Mouse (Mus musculus): Measurements from ENCODE around the gene Ankrd10.
A peak's percentile ranks its signal among the peaks of the same experiment; 100 is the strongest.
"Not testable (repeated sequence)": the region's sequence is repeated elsewhere in the genome, so short reads cannot be mapped to it uniquely, and the experiment has no call there.

Ankrd10 gene

DNA sequence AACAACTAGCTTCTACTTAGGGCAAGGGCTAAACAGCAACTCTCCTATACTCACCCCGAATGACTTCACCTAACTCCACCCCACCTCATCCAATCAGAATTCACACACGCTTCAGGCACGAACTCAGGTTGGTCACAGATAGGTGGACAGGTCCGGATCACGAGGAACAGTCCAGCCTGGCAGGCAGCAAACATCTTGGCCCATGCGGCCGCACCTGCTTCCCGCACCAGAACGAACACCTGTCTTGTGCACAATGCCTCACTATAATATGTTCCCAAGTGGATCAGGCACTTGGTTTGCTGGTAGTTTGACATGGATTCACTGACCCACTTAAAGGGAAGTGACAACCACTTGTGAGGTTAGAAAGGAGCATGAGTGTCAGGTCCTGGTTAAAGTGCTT lies 26.7 kb downstream of the Ankrd10 start:
- no peak for DNase-seq

DNA sequence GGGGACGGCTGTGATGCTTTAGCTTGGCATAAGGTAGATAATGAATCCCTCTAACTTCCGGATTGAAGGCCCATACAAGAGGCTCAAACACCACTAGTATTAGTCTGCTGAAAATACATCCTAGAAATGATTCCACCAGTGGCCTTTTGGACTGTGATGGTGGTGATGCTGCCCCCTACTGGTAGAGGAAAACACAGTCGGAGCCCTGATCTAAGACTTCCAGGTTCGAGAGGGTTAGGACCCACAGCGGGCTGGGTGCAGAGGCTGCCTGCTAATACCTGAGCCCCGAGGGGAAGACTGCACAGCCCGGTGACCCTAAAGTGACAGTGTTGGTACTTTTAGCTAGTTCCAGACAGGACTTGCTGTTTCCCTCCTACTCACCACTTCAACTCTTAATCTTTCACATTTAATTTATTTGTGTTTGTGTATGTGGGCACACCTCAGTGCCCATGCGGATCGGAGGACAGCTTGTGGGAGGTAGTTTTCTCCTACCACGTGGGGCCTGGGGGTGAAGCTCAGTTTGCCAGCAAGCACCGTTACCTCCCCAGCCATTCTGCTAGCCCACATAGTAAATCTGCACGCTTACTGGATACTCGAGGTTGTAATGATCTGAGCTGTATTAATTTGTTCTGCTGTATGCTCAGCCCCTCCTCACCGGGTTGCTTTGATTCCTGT lies 33.4 kb downstream of the Ankrd10 start:
- DNase-seq: peak; percentile 72

DNA sequence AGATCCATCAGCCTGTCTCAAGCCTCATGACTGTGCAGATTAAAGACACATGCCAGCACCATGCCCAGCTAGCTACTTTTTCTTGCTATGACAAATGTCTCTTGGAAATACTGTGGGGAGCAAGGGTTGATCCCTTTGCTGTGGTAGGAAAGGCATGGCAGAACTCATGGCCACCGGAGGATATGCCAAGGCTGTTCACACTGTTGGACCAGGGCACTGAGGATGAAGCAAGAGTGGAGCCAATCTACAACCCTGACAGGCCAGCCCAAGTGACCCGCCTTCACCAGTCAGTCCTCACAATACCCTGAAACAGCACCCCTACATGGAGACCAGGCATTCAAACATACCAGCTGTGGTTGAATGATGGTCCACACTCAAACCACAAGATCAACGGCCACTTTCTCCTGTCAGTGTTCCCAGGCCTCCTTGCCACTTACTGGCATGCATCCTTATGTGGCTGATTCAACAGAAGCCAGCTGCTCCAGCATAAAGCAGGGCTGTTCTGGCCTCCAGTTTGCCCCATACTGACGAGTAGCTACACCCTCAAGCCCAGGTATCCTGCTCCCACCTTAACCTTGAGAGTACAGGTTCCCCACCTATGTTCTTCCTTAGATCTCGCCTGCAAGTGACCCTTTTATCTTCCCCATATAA lies 35.1 kb downstream of the Ankrd10 start:
- no peak for DNase-seq

DNA sequence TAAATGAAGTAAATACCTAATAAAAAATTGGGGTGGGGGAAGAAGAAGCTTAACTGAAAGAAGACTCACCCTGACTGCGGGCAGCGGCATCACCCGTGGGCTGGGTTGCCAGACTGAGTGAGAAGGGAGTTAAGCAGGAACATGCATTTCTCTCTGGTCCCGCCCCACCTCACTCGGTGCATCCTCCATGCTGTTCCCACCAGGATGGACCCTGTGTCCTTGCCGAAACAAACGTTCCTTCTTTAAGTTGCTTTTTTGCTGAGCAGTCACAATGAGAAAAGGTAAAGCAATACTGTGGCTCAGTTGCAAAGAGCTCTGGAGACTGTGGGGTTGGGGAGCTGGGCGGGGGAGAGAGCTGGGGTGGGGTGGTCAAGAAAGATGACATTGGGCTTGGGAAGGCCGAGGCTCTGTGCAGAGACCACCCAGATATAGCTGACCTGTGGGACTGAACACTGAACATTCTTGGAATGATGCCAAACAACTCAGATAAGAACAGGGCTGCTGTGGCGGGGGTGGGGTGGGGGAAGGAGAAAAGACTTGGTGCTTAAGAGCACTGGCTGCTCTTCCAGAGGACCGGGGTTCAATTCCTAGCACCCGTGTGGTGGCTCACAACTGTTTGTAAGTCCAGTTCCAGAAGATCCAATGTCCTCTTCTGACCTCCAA lies 42.2 kb downstream of the Ankrd10 start:
- DNase-seq: no peak

DNA sequence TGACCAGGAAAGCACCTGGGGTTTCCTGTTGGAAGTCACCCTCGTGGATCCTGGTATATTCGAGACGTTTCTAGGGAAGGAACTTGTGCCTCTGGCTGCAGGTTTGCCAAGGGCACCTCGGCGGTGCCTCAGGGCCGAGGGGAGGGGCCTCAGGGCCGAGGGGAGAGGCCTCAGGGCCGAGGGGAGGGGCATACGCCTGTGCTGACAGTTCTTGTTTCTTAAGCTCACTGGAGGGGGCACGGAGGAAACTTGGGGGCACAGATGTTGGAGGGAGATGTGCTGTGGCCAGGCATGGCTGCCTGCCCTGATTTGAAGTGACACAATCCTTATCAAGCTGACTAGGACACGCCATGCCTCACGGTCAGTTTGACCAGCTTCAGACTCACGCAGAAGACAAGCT lies 43.3 kb downstream of the Ankrd10 start:
- DNase-seq: peak; percentile 44

DNA sequence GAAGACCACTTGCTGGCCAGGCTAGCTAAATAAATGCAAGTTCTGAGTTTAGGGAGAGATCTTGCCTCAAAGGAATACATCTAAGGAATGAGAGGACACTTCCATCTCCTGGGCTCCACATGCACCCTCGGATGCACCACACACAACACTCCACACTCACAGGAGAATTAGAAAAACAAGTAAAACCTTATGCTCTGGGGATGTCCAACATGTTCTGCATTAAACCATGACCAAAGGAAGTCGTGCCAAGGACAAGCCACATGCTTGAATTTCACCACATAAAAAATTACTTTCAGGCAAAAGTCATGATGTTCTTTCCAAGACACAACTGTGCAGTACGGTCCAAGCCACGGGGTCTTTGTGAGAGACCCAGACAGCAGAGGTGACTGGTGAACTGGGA lies 43.7 kb downstream of the Ankrd10 start:
- DNase-seq: no peak

GRCm38 (mm10) chr8:11586374-11586745 lies 49.2 kb downstream of the Ankrd10 start:
- no peak for DNase-seq

DNA sequence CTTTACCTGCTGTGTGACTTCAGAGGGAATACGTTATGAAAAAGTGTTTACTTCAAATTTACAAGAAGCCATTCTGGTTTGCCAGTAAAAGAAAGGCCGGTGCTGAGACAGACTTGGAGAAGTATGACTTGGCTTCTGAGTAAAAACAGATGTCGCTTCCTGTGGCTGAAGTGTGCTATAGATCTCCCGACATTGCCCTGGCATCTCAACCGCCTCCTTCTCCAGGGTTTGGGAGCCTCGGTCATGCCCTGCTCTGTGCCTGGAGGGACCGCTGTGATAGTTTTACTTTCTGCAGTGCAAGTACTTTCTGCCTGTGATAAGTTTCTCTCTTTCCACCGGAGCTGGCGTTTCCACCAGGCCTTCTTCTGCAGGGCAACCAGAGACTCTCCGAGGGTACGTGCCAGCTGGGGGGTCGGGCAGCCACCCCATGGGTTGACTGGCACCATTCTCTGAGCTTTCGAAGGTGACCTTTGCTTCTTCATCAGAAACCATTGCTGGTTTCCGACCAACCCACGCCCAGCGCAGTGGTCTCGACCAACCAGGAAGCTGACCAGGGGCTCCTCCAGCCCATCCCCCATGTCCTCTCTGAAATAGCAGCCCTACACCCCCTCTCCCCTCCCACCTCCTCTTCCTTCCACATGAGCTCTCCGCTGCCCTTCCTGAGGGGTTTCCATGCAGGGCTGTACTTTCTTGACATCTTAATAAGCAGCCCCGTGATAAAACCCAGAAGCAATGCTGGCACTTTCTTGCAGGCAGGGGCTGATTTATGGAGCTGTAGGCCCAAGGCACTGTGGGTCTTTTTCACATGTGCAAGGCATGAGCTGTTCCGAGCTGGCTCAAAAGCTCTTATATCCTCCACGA lies 49.8 kb downstream of the Ankrd10 start:
- DNase-seq: peak; percentile 35

DNA sequence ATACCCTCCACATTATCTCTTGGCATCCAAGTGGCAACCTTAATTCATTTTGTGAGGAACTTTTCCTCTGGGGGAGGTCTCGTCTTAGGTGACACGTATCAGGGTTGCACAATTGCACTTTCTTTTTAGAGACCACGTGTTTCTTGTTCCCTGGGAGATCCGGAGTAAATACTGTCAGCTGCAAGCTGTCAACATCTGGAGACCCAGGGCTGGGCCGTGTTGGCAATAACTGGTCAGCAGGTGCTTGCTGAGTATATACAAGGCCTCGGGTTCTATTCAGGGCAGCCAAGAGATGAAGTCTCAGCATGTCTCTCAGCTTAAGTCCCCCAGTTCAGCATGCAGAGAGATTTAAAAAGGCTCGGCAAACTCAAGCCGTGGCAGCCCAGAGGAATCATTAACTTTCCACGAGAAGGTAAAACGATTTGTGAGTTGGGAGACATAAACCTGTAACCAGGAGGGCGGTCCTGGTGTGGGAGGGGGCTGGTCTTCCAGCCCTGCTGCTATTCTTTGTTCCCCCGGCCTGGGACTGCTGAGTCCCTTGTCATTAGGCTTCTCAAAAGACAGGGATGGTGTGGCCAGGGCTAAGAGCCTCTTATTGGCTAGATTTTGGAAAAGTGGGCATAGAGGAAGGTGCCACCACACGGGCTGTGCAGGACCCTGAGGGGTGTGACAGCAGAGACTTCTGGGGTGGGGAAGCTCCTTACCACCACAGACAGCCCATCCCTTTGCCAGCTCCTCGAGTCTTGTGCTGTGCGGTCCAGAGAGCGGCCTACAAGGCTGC lies 59.8 kb downstream of the Ankrd10 start:
- DNase-seq: no peak

DNA sequence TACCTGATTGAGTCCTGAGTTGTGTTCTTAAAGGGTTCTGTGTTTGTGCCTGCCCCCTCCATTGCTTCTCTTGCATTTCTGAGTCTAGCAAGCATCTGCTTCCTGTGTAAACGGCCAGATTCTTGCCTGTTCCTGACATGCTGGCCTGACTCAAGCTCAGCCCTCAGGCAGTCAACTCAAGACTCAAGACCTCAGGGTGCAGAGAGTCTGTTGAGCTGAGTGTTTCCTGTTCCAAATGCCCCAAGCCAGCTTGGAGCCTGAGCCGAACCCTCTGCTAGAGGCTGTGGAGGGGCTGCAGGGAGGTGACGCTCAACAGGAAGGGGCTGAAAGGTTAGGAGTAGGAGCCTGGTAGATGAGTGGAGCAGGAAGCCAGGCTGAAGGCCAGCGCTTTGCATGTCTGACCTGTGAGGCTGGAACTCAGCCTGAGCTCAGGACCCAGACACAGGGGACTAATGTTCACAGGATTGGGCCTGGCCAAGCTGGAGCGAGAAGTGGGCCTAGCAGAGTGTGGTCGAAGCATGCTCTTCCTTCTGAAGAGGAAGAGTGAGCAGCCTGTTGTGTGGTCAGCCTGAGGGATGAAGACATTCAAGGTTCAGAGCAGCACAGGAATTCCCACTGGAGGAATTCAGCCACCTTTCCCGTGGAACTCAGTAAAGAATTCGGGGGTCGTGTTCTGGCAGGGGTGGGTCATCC lies 60.5 kb downstream of the Ankrd10 start:
- no peak for DNase-seq

DNA sequence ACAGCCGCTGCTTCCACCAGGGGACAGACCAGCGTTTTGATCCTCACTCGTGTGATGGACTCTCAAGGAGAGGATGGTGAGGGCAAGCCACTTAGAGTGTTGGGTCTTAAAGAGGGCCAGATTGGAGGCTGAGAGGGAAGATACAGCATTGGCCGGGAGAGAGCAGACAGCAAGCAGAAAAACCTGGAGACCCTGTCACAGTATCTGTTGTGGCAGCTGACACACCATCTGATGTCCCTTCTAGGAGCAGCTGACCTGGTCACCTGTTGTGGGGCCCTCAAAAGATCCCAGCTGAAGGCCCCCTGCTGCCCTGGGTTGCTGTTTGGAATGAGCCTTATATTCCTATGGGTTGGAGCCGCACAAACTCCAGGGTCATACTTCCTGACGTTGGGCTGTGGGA lies 63.1 kb downstream of the Ankrd10 start:
- DNase-seq: no peak

GRCm38 (mm10) chr8:11571950-11572349 lies 63.6 kb downstream of the Ankrd10 start:
- DNase-seq: no peak

DNA sequence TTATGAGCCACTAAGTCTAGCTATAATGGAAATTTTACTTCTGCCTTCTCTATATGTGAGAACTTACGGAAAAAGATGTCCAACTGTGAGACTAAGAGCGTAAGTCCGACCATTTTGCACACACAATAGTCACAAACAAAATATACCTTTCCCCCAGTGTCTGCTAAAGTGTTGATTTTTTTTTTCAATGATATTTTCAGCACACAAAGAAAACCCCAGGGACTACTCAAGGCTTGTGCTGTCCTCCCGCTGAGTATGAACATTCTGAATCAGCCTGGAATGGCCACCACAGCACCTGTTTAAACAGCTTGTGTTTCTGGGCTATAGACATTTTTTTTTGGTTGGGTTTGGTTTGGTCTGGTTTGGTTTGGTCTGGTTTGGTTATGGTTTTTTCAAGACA lies 64.8 kb downstream of the Ankrd10 start:
- no peak for DNase-seq

DNA sequence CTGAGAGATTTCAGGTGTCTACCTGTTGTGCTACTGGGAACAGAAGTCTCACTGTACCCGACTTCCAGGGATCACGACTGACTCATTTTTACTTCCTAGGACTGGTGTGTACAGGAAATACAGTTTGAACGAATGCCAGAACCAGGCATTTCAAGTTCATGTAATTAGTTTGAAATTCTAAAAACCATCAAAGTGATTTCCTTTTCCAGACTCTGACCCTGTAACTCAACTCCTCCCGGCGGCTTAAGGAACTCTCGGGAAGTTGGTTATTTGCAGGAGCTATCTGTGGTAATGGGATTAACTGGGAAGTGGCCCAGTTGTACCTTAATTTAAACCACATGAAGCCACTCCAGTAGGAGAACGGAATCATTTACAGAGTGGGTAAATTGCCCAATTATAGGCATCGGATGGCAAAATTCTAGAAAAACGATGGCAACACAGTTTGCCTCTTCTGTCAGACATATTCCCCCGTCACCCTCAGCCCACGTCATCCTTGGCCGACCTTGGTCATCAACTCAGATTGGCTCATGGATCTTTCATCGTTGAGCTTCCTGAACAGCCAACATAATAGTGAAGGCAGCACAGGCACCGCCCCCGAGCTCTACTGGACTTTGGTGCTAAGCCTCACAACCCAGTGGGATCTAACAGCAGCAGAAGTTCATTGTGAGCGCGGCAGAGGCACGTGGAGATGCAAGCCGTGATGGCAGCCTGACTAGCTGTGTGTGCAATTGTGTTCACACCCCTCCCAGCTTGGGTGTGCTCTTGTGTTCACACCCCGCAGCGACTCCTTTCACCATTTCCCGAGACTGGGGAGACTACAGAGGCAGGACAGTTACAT lies 66.1 kb downstream of the Ankrd10 start:
- DNase-seq: no peak

DNA sequence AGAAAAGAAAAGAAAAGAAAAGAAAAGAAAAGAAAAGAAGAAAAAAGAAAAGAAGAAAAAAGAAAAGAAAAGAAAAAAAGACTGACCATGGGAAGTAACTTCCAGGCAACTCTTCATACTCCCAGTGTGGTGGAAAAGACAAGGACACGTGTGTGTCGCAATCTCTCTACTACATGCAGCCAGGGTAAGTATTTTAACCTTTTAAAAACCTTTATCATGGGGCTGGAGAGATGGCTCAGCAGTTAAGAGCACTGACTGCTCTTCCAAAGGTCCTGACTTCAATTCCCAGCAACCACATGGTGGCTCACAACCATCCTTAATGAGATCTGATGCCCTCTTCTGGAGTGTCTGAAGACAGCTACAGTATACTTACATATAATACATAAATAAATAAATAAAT lies 67.4 kb downstream of the Ankrd10 start:
- DNase-seq: not testable (repeated sequence)

DNA sequence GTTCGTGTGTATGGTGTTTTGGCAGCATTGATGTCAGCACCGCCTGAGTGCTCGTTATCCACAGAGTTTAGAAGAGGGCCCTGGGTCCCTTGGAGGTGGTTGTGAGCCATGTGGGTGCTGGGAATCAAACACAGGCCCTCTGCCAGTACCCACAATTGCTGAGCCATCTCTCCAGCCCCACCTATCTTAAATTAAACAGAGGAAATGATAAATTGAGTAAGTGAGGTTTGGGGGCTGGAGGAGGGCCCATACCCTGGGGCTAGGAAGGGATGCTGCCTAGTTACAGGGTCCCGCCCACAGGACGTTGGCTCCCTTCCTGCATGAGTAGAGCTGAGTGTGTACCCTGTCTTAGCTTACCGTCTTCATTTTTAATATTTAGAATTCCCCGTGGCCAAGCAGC lies 70.8 kb downstream of the Ankrd10 start:
- DNase-seq: no peak

DNA sequence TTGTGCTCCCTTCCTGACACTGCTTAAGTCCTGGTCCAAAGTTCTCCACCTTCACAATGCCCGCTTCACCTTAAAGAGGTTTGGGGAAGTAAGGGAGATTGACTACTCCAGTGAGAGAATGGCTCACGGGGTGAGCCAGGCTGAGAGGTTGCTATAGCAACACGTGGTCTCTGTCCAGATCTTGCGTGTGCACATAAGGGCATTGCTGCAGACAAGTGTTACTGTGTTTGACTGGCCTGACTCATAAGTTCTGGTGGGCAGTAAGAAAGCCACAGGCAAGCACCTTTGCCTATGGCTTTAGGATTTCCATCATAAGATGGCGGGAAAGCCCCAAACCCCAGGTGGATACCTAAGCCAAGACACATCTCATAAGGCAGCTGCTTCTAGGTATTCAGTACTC lies 71.3 kb downstream of the Ankrd10 start:
- DNase-seq: no peak

Data from liver (tissue).